Mouse (Mus musculus) neural tube, embryonic 15.5 days (tissue): ENCODE measurements around the gene Cd63. TPM values are rescaled to one million over a fixed set of nuclear protein-coding genes. Genes with fewer than 3 reads are reported as not detected.

Experiments
- ATAC-seq: fragments of 200-750 bp; cut with Nextera tagmentation; 2 replicates; pipeline ENCODE4 v1.8.0; 2017; ENCODE audit warnings: mild to moderate bottlenecking, moderate TSS enrichment, moderate library complexity; ENCODE audit not compliant: low FRiP score
- H3K27ac ChIP-seq: fragments of 300-500 bp; sonication (generic); replicated peaks from 2 replicates; pipeline ENCODE4 v1.5.1; 2015; ENCODE audit warnings: mild to moderate bottlenecking, inconsistent platforms
- H3K27me3 ChIP-seq: fragments of 300-500 bp; sonication (generic); replicated peaks from 2 replicates; pipeline ENCODE4 v1.6.1; 2015; ENCODE audit warnings: inconsistent platforms
- H3K36me3 ChIP-seq: fragments of 300-500 bp; sonication (generic); 2 replicates; pipeline ENCODE4 v1.6.1; 2015; ENCODE audit warnings: inconsistent platforms
- H3K4me1 ChIP-seq: fragments of 300-500 bp; sonication (generic); 2 replicates; pipeline ENCODE4 v1.6.1; 2015; ENCODE audit warnings: inconsistent platforms
- H3K4me2 ChIP-seq: fragments of 300-500 bp; sonication (generic); 2 replicates; pipeline ENCODE4 v1.6.1; 2015; ENCODE audit warnings: inconsistent platforms, mild to moderate bottlenecking, moderate library complexity
- H3K4me3 ChIP-seq: fragments of 300-500 bp; sonication (generic); replicated peaks from 2 replicates; pipeline ENCODE4 v1.5.1; 2015; ENCODE audit warnings: mild to moderate bottlenecking, inconsistent platforms
- H3K9ac ChIP-seq: fragments of 300-500 bp; sonication (generic); replicated peaks from 2 replicates; pipeline ENCODE4 v1.6.1; 2015; ENCODE audit warnings: mild to moderate bottlenecking, inconsistent platforms
- H3K9me3 ChIP-seq: fragments of 300-500 bp; sonication (generic); replicated peaks from 2 replicates; pipeline ENCODE4 v1.6.1; 2016; ENCODE audit warnings: inconsistent platforms
- WGBS: fragments of 180-500 bp; shearing (Covaris S2); methylation state at CpG from one replicate; pipeline ENCODE4 v1.1.7; 2015; ENCODE audit warnings: mixed read lengths; 5-methylcytosine and 5-hydroxymethylcytosine counted together
- polyA plus RNA-seq: library from polyadenylated mRNA; unstranded; fragments of >200 nt; fragmentation: Nextera tagmentation; extraction: Ambion mirVana; gene quantifications from 2 replicates; pipeline ENCODE4 v1.2.1, GENCODE M21; 2015

The Cd63 gene
- polyA plus RNA-seq, 1 experiment from 2014 or later: 254 TPM

- H3K9me3 ChIP-seq: no peaks in the 10 kb centered on the region
- peak overlapping the region; percentile 70 for H3K4me2 ChIP-seq
- peak overlapping the region; percentile 81 for H3K9ac ChIP-seq
- peaks cover 26% of the 10 kb centered on the region for H3K4me1 ChIP-seq
- 62% methylated on average over 13 of the region's 13 CpGs for WGBS
- H3K36me3 ChIP-seq: no peaks in the 10 kb centered on the region
- ATAC-seq: no peak
- peak overlapping the region; percentile 64 for H3K4me3 ChIP-seq
- H3K27ac ChIP-seq: peak overlapping the region; percentile 45; the same call in 1 of the 2 replicates
- no peaks in the 10 kb centered on the region for H3K27me3 ChIP-seq
Measured at GRCm38 (mm10) chr10:128908778-128909448, 8.1 kb downstream of the Cd63 start.

DNA sequence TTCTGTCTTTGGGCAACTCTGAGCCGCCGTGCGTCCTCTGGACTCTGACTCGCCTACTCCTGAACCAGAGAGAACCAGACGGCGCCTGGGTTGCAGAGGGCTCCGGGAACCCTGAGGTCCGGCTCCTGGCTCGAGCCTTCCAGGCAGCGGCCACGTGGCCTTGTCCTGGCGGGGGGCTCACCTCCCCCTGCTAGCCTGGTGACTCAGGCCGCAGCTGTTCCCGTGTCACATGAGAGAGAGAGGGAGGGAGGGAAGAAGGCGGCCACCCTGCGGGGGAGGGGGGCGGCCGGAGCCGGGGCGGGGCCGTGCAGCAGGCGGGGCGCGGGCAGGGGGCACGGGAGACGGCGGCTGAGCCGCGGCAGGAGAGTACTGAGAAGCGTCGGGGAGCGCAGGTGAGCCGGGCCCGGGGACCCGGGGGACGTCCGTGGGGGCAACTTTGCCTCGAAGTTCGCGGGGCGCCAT, 8.8 kb downstream of the Cd63 start:
- H3K27me3 ChIP-seq: no peaks in the 10 kb centered on the region
- H3K4me1 ChIP-seq: peaks cover 26% of the 10 kb centered on the region
- H3K4me3 ChIP-seq: peak overlapping the region; percentile 64
- WGBS: under 1% methylated on average over 25 of the region's 41 CpGs
- peak; percentile 69 for ATAC-seq
- H3K9me3 ChIP-seq: no peaks in the 10 kb centered on the region
- peak overlapping the region; percentile 70 for H3K4me2 ChIP-seq
- peak overlapping the region; percentile 82 for H3K27ac ChIP-seq
- H3K36me3 ChIP-seq: no peaks in the 10 kb centered on the region
- H3K9ac ChIP-seq: peak overlapping the region; percentile 81

- no peaks in the 10 kb centered on the region for H3K9me3 ChIP-seq
- H3K27me3 ChIP-seq: no peaks in the 10 kb centered on the region
- peak overlapping the region; percentile 70 for H3K4me2 ChIP-seq
- H3K9ac ChIP-seq: peak overlapping the region; percentile 81
- no peaks in the 10 kb centered on the region for H3K36me3 ChIP-seq
- peaks cover 26% of the 10 kb centered on the region for H3K4me1 ChIP-seq
- H3K27ac ChIP-seq: peak overlapping the region; percentile 82
- WGBS: 2% methylated on average over 56 of the region's 66 CpGs
- peak overlapping the region; percentile 64 for H3K4me3 ChIP-seq
- peak; percentile 58 for ATAC-seq
Measured at GRCm38 (mm10) chr10:128910066-128910841, 9.5 kb downstream of the Cd63 start.

GRCm38 (mm10) chr10:128911430-128911829, 10.6 kb downstream of the Cd63 start:
- no peaks in the 10 kb centered on the region for H3K36me3 ChIP-seq
- peak overlapping the region; percentile 64; the same call in 1 of the 2 replicates for H3K4me3 ChIP-seq
- no peak overlapping the region for H3K9ac ChIP-seq
- 90% methylated on average over 6 of the region's 6 CpGs for WGBS
- H3K4me2 ChIP-seq: peak overlapping the region; percentile 70
- H3K27ac ChIP-seq: no peak overlapping the region
- H3K27me3 ChIP-seq: no peaks in the 10 kb centered on the region
- no peak for ATAC-seq
- no peaks in the 10 kb centered on the region for H3K9me3 ChIP-seq
- H3K4me1 ChIP-seq: peaks cover 26% of the 10 kb centered on the region

DNA sequence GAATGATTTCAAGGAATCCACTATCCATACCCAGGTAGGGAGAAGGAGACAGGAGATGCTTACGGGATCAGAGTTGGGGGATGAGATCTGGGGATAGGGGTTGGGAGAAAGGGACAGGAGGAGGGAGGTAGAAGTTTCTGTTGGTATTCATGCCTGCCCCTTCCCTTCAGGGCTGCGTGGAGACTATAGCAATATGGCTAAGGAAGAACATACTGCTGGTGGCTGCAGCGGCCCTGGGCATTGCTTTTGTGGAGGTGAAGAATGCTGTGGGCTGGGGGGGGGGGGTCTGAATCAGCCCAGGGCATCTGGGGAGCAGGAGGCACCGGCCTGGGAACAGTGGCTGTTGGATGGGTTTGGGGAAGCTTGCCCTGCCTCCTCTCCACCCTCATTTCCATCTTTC, 11.5 kb downstream of the Cd63 start:
- H3K4me1 ChIP-seq: peaks cover 26% of the 10 kb centered on the region
- H3K9ac ChIP-seq: no peak overlapping the region
- H3K4me3 ChIP-seq: no peak overlapping the region
- H3K27ac ChIP-seq: no peak overlapping the region
- no peak for ATAC-seq
- WGBS: 80% methylated on average over 4 of the region's 4 CpGs
- no peaks in the 10 kb centered on the region for H3K9me3 ChIP-seq
- peaks cover 6% of the 10 kb centered on the region; the same call in 1 of the 2 replicates for H3K36me3 ChIP-seq
- H3K4me2 ChIP-seq: no peak overlapping the region
- no peaks in the 10 kb centered on the region for H3K27me3 ChIP-seq

DNA sequence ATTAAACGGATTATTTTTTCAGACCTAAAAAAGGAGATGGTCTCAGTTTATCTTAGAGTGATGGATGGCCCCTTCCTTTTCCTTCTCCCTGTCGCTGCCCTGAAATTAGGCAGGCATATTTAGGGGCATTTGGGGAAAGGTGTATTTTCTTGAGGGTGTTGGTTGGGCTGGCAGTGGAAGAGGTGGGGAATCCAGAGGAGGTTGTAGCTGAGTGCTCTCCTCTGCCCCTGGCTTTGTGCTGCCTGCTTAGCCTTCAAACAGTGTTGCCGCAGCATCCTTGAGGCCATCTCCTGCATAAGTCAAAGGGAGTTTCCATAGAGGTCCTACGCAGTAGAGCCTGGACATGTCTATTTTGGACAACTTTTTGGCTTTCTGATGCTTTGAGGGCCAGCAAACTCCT, 12.0 kb downstream of the Cd63 start:
- Histone ChIP-seq H3K4me3 (no peak overlapping the region), H3K9ac (no peak overlapping the region), H3K36me3 (peaks cover 6% of the 10 kb centered on the region; the same call in 1 of the 2 replicates), H3K27me3 (no peaks in the 10 kb centered on the region), H3K4me2 (no peak overlapping the region; the same call in 1 of the 2 replicates), H3K4me1 (peaks cover 28% of the 10 kb centered on the region), H3K9me3 (no peaks in the 10 kb centered on the region), H3K27ac (peak overlapping the region; percentile 45; the same call in 1 of the 2 replicates)
- no peak for ATAC-seq
- 83% methylated on average over 4 of the region's 4 CpGs for whole genome bisulfite sequencing

GRCm38 (mm10) chr10:128913219-128913618, 12.4 kb downstream of the Cd63 start:
- Histone ChIP-seq H3K4me2 (no peak overlapping the region; the same call in 1 of the 2 replicates), H3K9ac (no peak overlapping the region), H3K27me3 (no peaks in the 10 kb centered on the region), H3K4me3 (no peak overlapping the region), H3K27ac (peak overlapping the region; percentile 45; the same call in 1 of the 2 replicates), H3K9me3 (no peaks in the 10 kb centered on the region), H3K4me1 (peaks cover 32% of the 10 kb centered on the region), H3K36me3 (peaks cover 6% of the 10 kb centered on the region; the same call in 1 of the 2 replicates)
- 5% methylated on average over 5 of the region's 5 CpGs for WGBS
- peak; percentile 29; the same call in 1 of the 2 replicates for ATAC-seq

GRCm38 (mm10) chr10:128913696-128914095, 12.9 kb downstream of the Cd63 start:
- WGBS: 87% methylated on average over 12 of the region's 12 CpGs
- peaks cover 6% of the 10 kb centered on the region; the same call in 1 of the 2 replicates for H3K36me3 ChIP-seq

GRCm38 (mm10) chr10:128915550-128915949, 14.8 kb downstream of the Cd63 start:
- Histone ChIP-seq H3K4me3 (no peak overlapping the region), H3K27ac (no peak overlapping the region), H3K4me1 (peaks cover 46% of the 10 kb centered on the region), H3K9ac (no peak overlapping the region), H3K27me3 (no peaks in the 10 kb centered on the region), H3K36me3 (peaks cover 6% of the 10 kb centered on the region; the same call in 1 of the 2 replicates), H3K9me3 (no peaks in the 10 kb centered on the region), H3K4me2 (no peak overlapping the region)
- no peak for ATAC-seq
- 88% methylated on average over 2 of the region's 2 CpGs for WGBS

More at GRCm38 (mm10) chr10:128913696-128914095, 12.9 kb downstream of the Cd63 start:
- Histone ChIP-seq H3K4me1 (peaks cover 37% of the 10 kb centered on the region), H3K4me2 (no peak overlapping the region), H3K4me3 (no peak overlapping the region), H3K27me3 (no peaks in the 10 kb centered on the region), H3K27ac (no peak overlapping the region), H3K9ac (no peak overlapping the region), H3K9me3 (no peaks in the 10 kb centered on the region)
- no peak for ATAC-seq

- H3K36me3 ChIP-seq: peaks cover 6% of the 10 kb centered on the region; the same call in 1 of the 2 replicates
- 96% methylated on average over 3 of the region's 3 CpGs for WGBS
- H3K4me2 ChIP-seq: no peak overlapping the region
- no peak overlapping the region for H3K27ac ChIP-seq
- no peaks in the 10 kb centered on the region for H3K27me3 ChIP-seq
- peaks cover 47% of the 10 kb centered on the region for H3K4me1 ChIP-seq
- no peaks in the 10 kb centered on the region for H3K9me3 ChIP-seq
- H3K4me3 ChIP-seq: no peak overlapping the region
- H3K9ac ChIP-seq: no peak overlapping the region
- no peak for ATAC-seq
Measured at GRCm38 (mm10) chr10:128916665-128917064, 15.9 kb downstream of the Cd63 start.

DNA sequence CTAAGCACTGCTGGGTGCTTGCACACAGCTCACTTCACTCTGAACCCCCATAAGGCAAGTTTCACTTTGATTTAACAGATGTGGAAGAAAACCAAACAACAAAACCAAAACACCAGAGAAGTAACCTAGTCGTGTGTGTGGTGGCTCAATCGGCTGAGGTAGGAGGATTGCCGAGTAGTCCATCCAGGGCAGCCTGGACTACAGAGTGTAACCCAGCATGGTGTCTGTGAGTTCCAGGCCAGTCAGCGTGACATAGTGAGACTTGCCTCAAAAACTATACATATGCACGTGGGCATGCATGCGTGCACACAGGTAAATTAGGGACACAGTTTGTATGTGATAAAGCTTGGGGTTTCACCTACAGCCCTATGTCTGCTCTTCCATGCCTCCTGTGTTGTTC, 16.6 kb downstream of the Cd63 start:
- peaks cover 54% of the 10 kb centered on the region for H3K4me1 ChIP-seq
- H3K27me3 ChIP-seq: no peaks in the 10 kb centered on the region
- no peak overlapping the region for H3K9ac ChIP-seq
- H3K36me3 ChIP-seq: peaks cover 6% of the 10 kb centered on the region; the same call in 1 of the 2 replicates
- no peak overlapping the region for H3K27ac ChIP-seq
- no peaks in the 10 kb centered on the region for H3K9me3 ChIP-seq
- whole genome bisulfite sequencing: 90% methylated on average over 6 of the region's 6 CpGs
- no peak overlapping the region for H3K4me2 ChIP-seq
- ATAC-seq: no peak
- H3K4me3 ChIP-seq: no peak overlapping the region
